Mouse (Mus musculus) kidney, adult 2 months (tissue): ENCODE measurements around the gene Krt78. TPM values are rescaled to one million over a fixed set of nuclear protein-coding genes. Genes with fewer than 3 reads are reported as not detected.

Experiments
- DNase-seq: peaks from one replicate; pipeline ENCODE4 v3.0.0; 2021
- H3K27ac ChIP-seq: fragments of 200-500 bp; 2 replicates; pipeline ENCODE4 v1.5.1; 2012; ENCODE audit warnings: low read depth, low read length, control low read depth, inconsistent platforms; ENCODE audit not compliant: insufficient read depth
- H3K27me3 ChIP-seq: fragments of 200-500 bp; replicated peaks from 2 replicates; pipeline ENCODE4 v1.6.1; 2012; ENCODE audit warnings: mild to moderate bottlenecking, moderate library complexity, low read length, inconsistent platforms; ENCODE audit not compliant: control insufficient read depth, insufficient read depth
- H3K36me3 ChIP-seq: fragments of 200-500 bp; 2 replicates; pipeline ENCODE4 v1.6.1; 2012; ENCODE audit warnings: mild to moderate bottlenecking, moderate library complexity, low read length, inconsistent platforms; ENCODE audit not compliant: control insufficient read depth, insufficient read depth
- H3K4me1 ChIP-seq: fragments of 200-500 bp; 2 replicates; pipeline ENCODE4 v1.6.1; 2011; ENCODE audit warnings: low read length; ENCODE audit not compliant: control insufficient read depth, insufficient read depth
- H3K4me3 ChIP-seq: fragments of 200-500 bp; 2 replicates; pipeline ENCODE4 v1.5.1; 2011; ENCODE audit warnings: mild to moderate bottlenecking, low read depth, low read length, control low read depth; ENCODE audit not compliant: insufficient read depth
- CTCF ChIP-seq: fragments of 200-500 bp; conservative IDR thresholded peaks from 2 replicates; pipeline ENCODE4 v1.5.1; 2011; ENCODE audit warnings: low read depth, mild to moderate bottlenecking, control low read depth, low read length, moderate library complexity, mixed read lengths; ENCODE audit not compliant: insufficient read depth, insufficient read length
- POLR2A ChIP-seq: fragments of 200-500 bp; IDR thresholded peaks from one replicate; pipeline ENCODE4 v1.6.1; 2011; ENCODE audit warnings: low read depth, low read length, control low read depth
- WGBS: fragments of 180-500 bp; shearing (Covaris S2); methylation state at CpG from one replicate; pipeline ENCODE4 v1.1.7; 2018; 5-methylcytosine and 5-hydroxymethylcytosine counted together
- polyA plus RNA-seq: library from polyadenylated mRNA; depleted of rRNA; stranded (reverse); fragments of >200 nt; gene quantifications from 2 replicates; pipeline ENCODE4 v1.2.3, GENCODE M21; 2012

Krt78 gene
- polyA plus RNA-seq, 1 experiment = 0.02 TPM

- WGBS = 66% methylated on average over 9 of the region's 9 CpGs
- DNase-seq = peak; percentile 24
- Histone ChIP-seq H3K27me3 (no peaks in the 10 kb centered on the region), H3K36me3 (no peaks in the 10 kb centered on the region), H3K4me1 (no peaks in the 10 kb centered on the region), H3K4me3 (no peak overlapping the region), H3K27ac (no peak overlapping the region)
- TF ChIP-seq POLR2A (no peak), CTCF (no peak)
Observed at GRCm38 (mm10) chr15:101938600-101939308, 15.3 kb downstream of the Krt78 start.

DNA sequence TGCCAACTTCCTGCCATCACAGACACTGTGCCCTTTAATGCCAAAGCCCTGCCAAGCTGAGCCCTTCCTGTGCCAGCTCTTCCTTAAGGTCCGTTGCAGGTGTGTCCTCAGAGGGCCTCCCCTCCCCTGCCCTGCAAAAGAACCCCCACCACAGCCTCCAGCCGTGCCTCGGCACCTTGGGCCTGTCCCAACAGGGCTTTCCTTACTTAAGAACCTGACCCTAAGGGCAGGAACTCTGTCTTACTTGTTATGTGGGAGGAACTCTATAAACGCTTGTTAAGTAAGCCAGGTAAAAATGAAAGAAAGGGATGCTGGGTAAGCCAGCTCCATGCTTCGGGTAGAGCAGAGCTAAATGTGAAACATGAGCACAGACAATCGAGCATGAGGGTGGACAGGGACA, 21.1 kb downstream of the Krt78 start:
- Histone ChIP-seq H3K27ac (no peak overlapping the region), H3K4me1 (no peaks in the 10 kb centered on the region), H3K4me3 (no peak overlapping the region), H3K27me3 (no peaks in the 10 kb centered on the region), H3K36me3 (no peaks in the 10 kb centered on the region)
- TF ChIP-seq CTCF = no peak
- no peak for TF ChIP-seq POLR2A
- WGBS = 43% methylated on average over 6 of the region's 6 CpGs
- DNase-seq = no peak

DNA sequence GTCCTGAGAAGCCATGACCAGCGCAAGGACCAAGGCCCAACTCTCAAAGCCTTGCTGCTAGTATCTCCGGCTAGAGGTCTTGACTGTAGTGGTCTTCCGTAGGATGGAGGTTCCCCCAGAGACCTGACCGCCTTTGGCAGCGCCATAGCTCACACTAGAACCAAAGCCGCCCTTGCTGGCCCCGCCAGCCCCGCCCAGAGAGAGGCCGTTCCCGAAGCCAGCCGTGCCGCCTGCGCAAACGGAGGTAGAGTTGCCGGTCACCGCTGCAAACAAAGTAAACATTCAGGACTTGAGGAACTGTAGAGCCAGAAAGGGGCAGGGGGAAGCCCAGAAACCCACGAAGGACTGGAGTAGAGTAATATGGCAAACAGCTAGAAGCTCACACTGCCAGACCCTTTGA, 24.4 kb downstream of the Krt78 start:
- Histone ChIP-seq H3K27me3 (no peaks in the 10 kb centered on the region), H3K4me1 (no peaks in the 10 kb centered on the region; the same call in 1 of the 2 replicates), H3K36me3 (no peaks in the 10 kb centered on the region), H3K4me3 (no peak overlapping the region), H3K27ac (no peak overlapping the region)
- no peak for TF ChIP-seq POLR2A
- no peak for TF ChIP-seq CTCF
- peak; percentile 35 for DNase-seq
- 16% methylated on average over 17 of the region's 17 CpGs for WGBS

DNA sequence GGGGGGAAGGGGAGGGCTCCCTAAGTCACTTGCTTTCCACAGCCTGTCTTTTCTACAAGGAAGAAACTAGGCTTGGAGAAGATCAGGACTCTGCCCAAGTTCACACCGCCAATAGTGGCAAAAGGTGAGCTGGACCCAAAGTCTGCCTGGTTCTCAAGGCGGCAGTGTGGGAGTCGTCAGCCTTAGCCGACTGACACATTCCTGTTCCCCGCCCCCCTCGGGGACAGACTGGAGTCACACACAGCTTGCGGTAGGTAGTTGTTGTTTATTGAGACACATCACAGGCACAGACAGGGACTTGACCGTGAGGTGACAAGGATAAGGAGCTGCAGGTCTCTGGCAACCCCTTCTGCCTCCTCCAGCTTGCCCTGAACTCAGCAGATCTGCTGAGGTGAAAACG, 25.0 kb downstream of the Krt78 start:
- Histone ChIP-seq H3K4me1 (no peaks in the 10 kb centered on the region; the same call in 1 of the 2 replicates), H3K27ac (no peak overlapping the region), H3K4me3 (no peak overlapping the region), H3K36me3 (no peaks in the 10 kb centered on the region), H3K27me3 (no peaks in the 10 kb centered on the region)
- no peak for TF ChIP-seq CTCF
- TF ChIP-seq POLR2A = no peak
- peak; percentile 8 for DNase-seq
- 35% methylated on average over 9 of the region's 9 CpGs for WGBS

DNA sequence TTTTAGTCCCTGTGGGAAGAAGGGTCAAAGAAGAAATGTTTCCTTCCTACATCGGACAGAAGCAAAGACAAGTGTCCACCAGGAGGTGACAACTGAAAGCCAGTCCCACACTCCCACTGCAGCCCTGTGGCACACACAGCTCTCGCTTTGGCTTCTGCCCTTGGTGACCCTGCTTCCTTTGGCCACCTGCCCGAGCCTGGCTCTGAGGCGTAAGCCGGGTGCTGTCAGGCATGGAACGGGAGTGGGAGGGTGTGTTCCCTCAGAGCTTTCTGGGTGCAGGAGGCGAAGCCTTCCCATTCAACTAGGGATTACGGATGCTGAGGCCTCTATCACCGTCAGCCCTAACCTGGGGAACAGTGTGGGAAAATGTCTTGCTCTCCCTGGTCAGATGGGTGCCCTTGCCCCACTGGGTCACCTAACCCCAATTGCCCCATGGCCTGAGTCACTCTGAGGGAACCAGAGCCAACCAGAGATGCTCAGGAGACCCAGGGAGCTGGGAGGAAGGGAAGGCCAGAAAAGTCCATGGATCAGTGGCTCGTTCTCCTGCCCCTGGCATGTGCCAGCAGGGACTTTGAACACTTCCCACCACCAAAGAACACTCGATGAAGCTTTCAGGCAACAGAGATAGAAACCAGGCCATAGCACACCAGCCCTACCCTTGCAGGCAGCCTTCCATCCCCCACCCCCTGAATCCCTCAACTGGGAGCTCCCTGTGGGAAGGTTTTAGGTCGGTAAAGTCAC, 26.6 kb downstream of the Krt78 start:
- TF ChIP-seq CTCF = peak; percentile 26; the same call in 1 of the 2 replicates
- no peak for TF ChIP-seq POLR2A
- peak; percentile 92 for DNase-seq
- 24% methylated on average over 12 of the region's 12 CpGs for WGBS
- no peaks in the 10 kb centered on the region for H3K27me3 ChIP-seq
- no peak overlapping the region for H3K27ac ChIP-seq
- no peaks in the 10 kb centered on the region; the same call in 1 of the 2 replicates for H3K4me1 ChIP-seq
- no peak overlapping the region for H3K4me3 ChIP-seq
- H3K36me3 ChIP-seq = no peaks in the 10 kb centered on the region

- Histone ChIP-seq H3K36me3 (no peaks in the 10 kb centered on the region), H3K4me1 (no peaks in the 10 kb centered on the region; the same call in 1 of the 2 replicates), H3K4me3 (no peak overlapping the region), H3K27ac (no peak overlapping the region), H3K27me3 (no peaks in the 10 kb centered on the region)
- no peak for DNase-seq
- no peak for TF ChIP-seq CTCF
- TF ChIP-seq POLR2A = no peak
- 87% methylated on average over 1 of the region's 1 CpGs for WGBS
Observed at GRCm38 (mm10) chr15:101925041-101925440, 29.0 kb downstream of the Krt78 start.

DNA sequence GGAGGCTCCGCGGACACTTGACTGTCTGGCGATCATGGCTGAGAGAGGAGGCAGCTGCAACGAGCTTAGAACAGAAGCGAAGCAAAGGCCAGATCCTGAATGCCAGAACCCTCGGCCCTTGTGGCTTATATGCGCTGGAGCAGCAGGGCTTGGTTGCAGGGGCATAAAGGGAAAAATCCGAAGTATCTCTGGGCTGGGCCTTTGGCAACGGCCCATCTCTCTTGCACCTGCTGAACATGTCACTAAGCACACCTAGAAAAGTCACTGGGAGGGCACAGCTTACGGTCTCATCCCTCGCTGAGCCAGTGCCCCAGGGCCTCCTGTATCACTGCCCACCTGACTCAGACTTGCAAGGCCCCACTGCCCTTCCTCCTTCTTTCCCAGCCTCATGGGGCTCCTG, 29.5 kb downstream of the Krt78 start, which contains the start of gene Krt4:
Krt4 (minus strand) TSS at position 101 of the 400 bp plus-strand sequence.
- H3K36me3 ChIP-seq = no peaks in the 10 kb centered on the region
- no peak for DNase-seq
- WGBS = 85% methylated on average over 11 of the region's 11 CpGs
- no peak for TF ChIP-seq CTCF
- no peak for TF ChIP-seq POLR2A
- H3K4me1 ChIP-seq = no peaks in the 10 kb centered on the region; the same call in 1 of the 2 replicates
- no peak within 1 kb of the TSS for H3K27ac ChIP-seq
- H3K27me3 ChIP-seq = no peaks in the 10 kb centered on the region
- no peak within 1 kb of the TSS for H3K4me3 ChIP-seq
